Mouse (Mus musculus): Measurements from ENCODE around the gene Creg1. TPM values are rescaled to one million over a fixed set of nuclear protein-coding genes. Genes with fewer than 3 reads are reported as not detected.

Gene Creg1
- polyA plus RNA-seq, 1 experiment = not detected

GRCm38 (mm10) chr1:165812775-165813174 lies 49.2 kb downstream of the Creg1 start:
- no peak for TF ChIP-seq POLR2A (IDR thresholded peaks at IDR 0.05; ENCODE audit: insufficient read depth, low read depth, low read length)
- peaks cover 9% of the 10 kb centered on the region; the same call in 1 of the 2 replicates for H3K4me1 ChIP-seq (ENCODE audit: control insufficient read depth, insufficient read depth, low read length)
- no peak overlapping the region for H3K27ac ChIP-seq (ENCODE audit: insufficient read depth, low read depth, low read length)
- 92% methylated on average over 3 of the region's 3 CpGs for WGBS
- no peak overlapping the region for H3K4me3 ChIP-seq (ENCODE audit: insufficient read depth, low read depth, low read length)

- TF ChIP-seq CTCF (IDR thresholded peaks at IDR 0.05; ENCODE audit: insufficient read depth, low read depth, low read length) = no peak
- TF ChIP-seq POLR2A (IDR thresholded peaks at IDR 0.05; ENCODE audit: insufficient read depth, low read depth, low read length) = no peak
- H3K27ac ChIP-seq (ENCODE audit: insufficient read depth, low read depth, low read length) = no peak overlapping the region
- H3K4me3 ChIP-seq (ENCODE audit: insufficient read depth, low read depth, low read length) = no peak overlapping the region
- H3K4me1 ChIP-seq (ENCODE audit: control insufficient read depth, insufficient read depth, low read length) = peaks cover 9% of the 10 kb centered on the region; the same call in 1 of the 2 replicates
- 52% methylated on average over 7 of the region's 7 CpGs for WGBS
These were observed 50.6 kb downstream of the Creg1 start for GRCm38 (mm10) chr1:165814116-165814515.

GRCm38 (mm10) chr1:165814521-165815278 lies 51.2 kb downstream of the Creg1 start:
- no peak overlapping the region for H3K4me3 ChIP-seq (ENCODE audit: insufficient read depth, low read depth, low read length)
- TF ChIP-seq CTCF (IDR thresholded peaks at IDR 0.05; ENCODE audit: insufficient read depth, low read depth, low read length) = no peak
- no peak for TF ChIP-seq POLR2A (IDR thresholded peaks at IDR 0.05; ENCODE audit: insufficient read depth, low read depth, low read length)
- WGBS = 29% methylated on average over 14 of the region's 14 CpGs
- no peak overlapping the region for H3K27ac ChIP-seq (ENCODE audit: insufficient read depth, low read depth, low read length)
- peaks cover 9% of the 10 kb centered on the region; the same call in 1 of the 2 replicates for H3K4me1 ChIP-seq (ENCODE audit: control insufficient read depth, insufficient read depth, low read length)

GRCm38 (mm10) chr1:165816391-165816790 lies 52.8 kb downstream of the Creg1 start:
- 94% methylated on average over 9 of the region's 9 CpGs for WGBS
- no peak overlapping the region for H3K27ac ChIP-seq (ENCODE audit: insufficient read depth, low read depth, low read length)
- H3K4me3 ChIP-seq (ENCODE audit: insufficient read depth, low read depth, low read length) = no peak overlapping the region
- no peak for TF ChIP-seq CTCF (IDR thresholded peaks at IDR 0.05; ENCODE audit: insufficient read depth, low read depth, low read length)
- TF ChIP-seq POLR2A (IDR thresholded peaks at IDR 0.05; ENCODE audit: insufficient read depth, low read depth, low read length) = no peak
- H3K4me1 ChIP-seq (ENCODE audit: control insufficient read depth, insufficient read depth, low read length) = peaks cover 9% of the 10 kb centered on the region; the same call in 1 of the 2 replicates

GRCm38 (mm10) chr1:165817264-165817663 lies 53.7 kb downstream of the Creg1 start:
- peaks cover 9% of the 10 kb centered on the region; the same call in 1 of the 2 replicates for H3K4me1 ChIP-seq (ENCODE audit: control insufficient read depth, insufficient read depth, low read length)
- TF ChIP-seq CTCF (IDR thresholded peaks at IDR 0.05; ENCODE audit: insufficient read depth, low read depth, low read length) = no peak
- TF ChIP-seq POLR2A (IDR thresholded peaks at IDR 0.05; ENCODE audit: insufficient read depth, low read depth, low read length) = no peak
- WGBS = 83% methylated on average over 9 of the region's 9 CpGs
- H3K27ac ChIP-seq (ENCODE audit: insufficient read depth, low read depth, low read length) = no peak overlapping the region
- no peak overlapping the region for H3K4me3 ChIP-seq (ENCODE audit: insufficient read depth, low read depth, low read length)

DNA sequence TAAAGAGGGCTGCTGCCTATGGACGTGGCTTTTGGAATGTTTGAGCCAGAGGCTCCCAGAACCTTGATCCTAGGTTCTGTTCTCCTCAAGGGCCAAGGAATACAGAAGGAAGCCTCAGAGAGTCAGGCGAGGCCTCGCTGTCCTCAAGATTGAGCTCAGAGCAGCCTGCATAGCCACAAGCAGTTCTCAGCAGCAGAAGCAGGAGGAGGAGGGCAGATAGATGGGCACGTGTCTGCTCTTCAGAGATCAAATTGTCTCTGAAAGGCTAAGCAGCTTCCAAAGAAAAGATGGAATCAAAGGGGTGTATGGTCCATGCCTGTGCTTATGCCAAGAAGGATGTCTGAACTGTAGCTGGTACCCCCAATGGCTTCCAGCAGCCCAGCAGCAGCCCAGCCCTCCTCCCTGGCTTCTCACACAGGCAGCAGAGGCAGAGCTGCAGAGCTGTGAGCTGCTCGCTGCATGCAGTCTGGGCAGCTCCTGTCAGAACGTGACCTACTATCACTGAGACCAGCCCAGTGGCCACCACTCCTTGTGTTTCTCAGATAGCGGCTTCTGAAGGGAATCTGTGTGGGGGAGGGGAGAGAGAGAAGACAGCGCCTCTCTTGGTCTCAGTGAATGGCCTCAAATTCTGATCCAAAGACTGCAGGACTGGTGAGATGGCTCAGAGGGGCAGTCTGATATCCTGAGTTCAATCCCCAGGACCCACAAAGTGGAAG lies 54.8 kb downstream of the Creg1 start:
- TF ChIP-seq POLR2A (IDR thresholded peaks at IDR 0.05; ENCODE audit: insufficient read depth, low read depth, low read length) (no peak), CTCF (IDR thresholded peaks at IDR 0.05; ENCODE audit: insufficient read depth, low read depth, low read length) (no peak)
- 74% methylated on average over 8 of the region's 8 CpGs for WGBS
- Histone ChIP-seq H3K27ac (ENCODE audit: insufficient read depth, low read depth, low read length) (no peak overlapping the region), H3K4me1 (ENCODE audit: control insufficient read depth, insufficient read depth, low read length) (peaks cover 9% of the 10 kb centered on the region; the same call in 1 of the 2 replicates), H3K4me3 (ENCODE audit: insufficient read depth, low read depth, low read length) (no peak overlapping the region)

GRCm38 (mm10) chr1:165819147-165819546 lies 55.6 kb downstream of the Creg1 start:
- Histone ChIP-seq H3K27ac (ENCODE audit: insufficient read depth, low read depth, low read length) (no peak overlapping the region), H3K4me3 (ENCODE audit: insufficient read depth, low read depth, low read length) (no peak overlapping the region), H3K4me1 (ENCODE audit: control insufficient read depth, insufficient read depth, low read length) (peaks cover 4% of the 10 kb centered on the region; the same call in 1 of the 2 replicates)
- no peak for TF ChIP-seq CTCF (IDR thresholded peaks at IDR 0.05; ENCODE audit: insufficient read depth, low read depth, low read length)
- TF ChIP-seq POLR2A (IDR thresholded peaks at IDR 0.05; ENCODE audit: insufficient read depth, low read depth, low read length) = no peak
- WGBS = 91% methylated on average over 4 of the region's 4 CpGs

- Histone ChIP-seq H3K4me1 (ENCODE audit: control insufficient read depth, insufficient read depth, low read length) (no peaks in the 10 kb centered on the region), H3K27ac (ENCODE audit: insufficient read depth, low read depth, low read length) (no peak overlapping the region), H3K4me3 (ENCODE audit: insufficient read depth, low read depth, low read length) (no peak overlapping the region)
- no peak for TF ChIP-seq CTCF (IDR thresholded peaks at IDR 0.05; ENCODE audit: insufficient read depth, low read depth, low read length)
- no peak for TF ChIP-seq POLR2A (IDR thresholded peaks at IDR 0.05; ENCODE audit: insufficient read depth, low read depth, low read length)
- 93% methylated on average over 2 of the region's 2 CpGs for WGBS
These were observed 58.5 kb downstream of the Creg1 start for GRCm38 (mm10) chr1:165822031-165822430.

Other genes starting within 250 kb of the Creg1 start
- not detected in 2 replicates for gene Mpzl1, start 129.2 kb upstream of the Creg1 start, polyA plus RNA-seq (2012; ENCODE audit: insufficient read depth, insufficient read length, low replicate concordance, missing spikeins)
- gene Rcsd1, start 54.0 kb upstream of the Creg1 start, polyA plus RNA-seq (2012; ENCODE audit: insufficient read depth, insufficient read length, low replicate concordance, missing spikeins) = 138 and 395 TPM in 2 replicates
- 189 TPM in 1 of 2 replicates, not detected in the other for gene Cd247, start 24.9 kb downstream of the Creg1 start, polyA plus RNA-seq (2012; ENCODE audit: insufficient read depth, insufficient read length, low replicate concordance, missing spikeins)
- 81.5 TPM in 1 of 2 replicates, not detected in the other for gene Pou2f1, start 238.9 kb downstream of the Creg1 start, polyA plus RNA-seq (2012; ENCODE audit: insufficient read depth, insufficient read length, low replicate concordance, missing spikeins)